Mouse (Mus musculus): ENCODE data around the gene Dydc1. TPM values are rescaled to one million over a fixed set of nuclear protein-coding genes. Genes with fewer than 3 reads are reported as not detected.
A peak's percentile ranks its signal among the peaks of the same experiment; 100 is the strongest.
"Not testable (repeated sequence)": the region's sequence is repeated elsewhere in the genome, so short reads cannot be mapped to it uniquely, and the experiment has no call there.

The Dydc1 gene
- total RNA-seq (2014; fragmentation: Nextera tagmentation) (not detected in 2 replicates), total RNA-seq (2017) (not detected in 2 replicates)

GRCm38 (mm10) chr14:41072229-41072943 lies at the start of gene Dydc1:
Gene Dydc1 (plus strand): TSS chr14:41072911.
- ATAC-seq (replicated peaks; ENCODE audit: low FRiP score, low TSS enrichment, poor library complexity, severe bottlenecking) = peak; percentile 55; the same call in 1 of the 2 replicates

GRCm38 (mm10) chr14:41025087-41025486 lies 47.6 kb upstream of the Dydc1 start:
- ATAC-seq (replicated peaks; ENCODE audit: low FRiP score, low TSS enrichment, poor library complexity, severe bottlenecking) = no peak

- peak; percentile 81 for ATAC-seq (replicated peaks; ENCODE audit: low FRiP score, low TSS enrichment, poor library complexity, severe bottlenecking)
These were observed 47.0 kb upstream of the Dydc1 start for GRCm38 (mm10) chr14:41025594-41026284.

GRCm38 (mm10) chr14:41029303-41029702 lies 43.4 kb upstream of the Dydc1 start:
- no peak for ATAC-seq (replicated peaks; ENCODE audit: low FRiP score, low TSS enrichment, poor library complexity, severe bottlenecking)

GRCm38 (mm10) chr14:41030989-41031513 lies 41.7 kb upstream of the Dydc1 start:
- ATAC-seq (replicated peaks; ENCODE audit: low FRiP score, low TSS enrichment, poor library complexity, severe bottlenecking) = no peak

GRCm38 (mm10) chr14:41033135-41034110 lies 39.3 kb upstream of the Dydc1 start:
- ATAC-seq (replicated peaks; ENCODE audit: low FRiP score, low TSS enrichment, poor library complexity, severe bottlenecking) = peak; percentile 91

GRCm38 (mm10) chr14:41035146-41035798 lies 37.4 kb upstream of the Dydc1 start:
- ATAC-seq (replicated peaks; ENCODE audit: low FRiP score, low TSS enrichment, poor library complexity, severe bottlenecking) = peak; percentile 85

GRCm38 (mm10) chr14:41047402-41047801 lies 25.3 kb upstream of the Dydc1 start:
- ATAC-seq (replicated peaks; ENCODE audit: low FRiP score, low TSS enrichment, poor library complexity, severe bottlenecking) = no peak

- ATAC-seq (replicated peaks; ENCODE audit: low FRiP score, low TSS enrichment, poor library complexity, severe bottlenecking) = no peak
These were observed 22.2 kb upstream of the Dydc1 start for GRCm38 (mm10) chr14:41050471-41050870.

GRCm38 (mm10) chr14:41052481-41052880 lies 20.2 kb upstream of the Dydc1 start:
- peak; percentile 74 for ATAC-seq (replicated peaks; ENCODE audit: low FRiP score, low TSS enrichment, poor library complexity, severe bottlenecking)

GRCm38 (mm10) chr14:41053190-41053589 lies 19.5 kb upstream of the Dydc1 start:
- not testable (repeated sequence) for ATAC-seq (replicated peaks; ENCODE audit: low FRiP score, low TSS enrichment, poor library complexity, severe bottlenecking)

GRCm38 (mm10) chr14:41065168-41065567 lies 7.5 kb upstream of the Dydc1 start:
- ATAC-seq (replicated peaks; ENCODE audit: low FRiP score, low TSS enrichment, poor library complexity, severe bottlenecking) = peak; percentile 99

GRCm38 (mm10) chr14:41066416-41066815 lies 6.3 kb upstream of the Dydc1 start:
- no peak for ATAC-seq (replicated peaks; ENCODE audit: low FRiP score, low TSS enrichment, poor library complexity, severe bottlenecking)

GRCm38 (mm10) chr14:41069108-41069507 lies 3.6 kb upstream of the Dydc1 start, which contains the start of gene Dydc2:
Gene Dydc2 (minus strand): TSS chr14:41069208.
- no peak for ATAC-seq (replicated peaks; ENCODE audit: low FRiP score, low TSS enrichment, poor library complexity, severe bottlenecking)

GRCm38 (mm10) chr14:41070343-41070742 lies 2.4 kb upstream of the Dydc1 start:
- ATAC-seq (replicated peaks; ENCODE audit: low FRiP score, low TSS enrichment, poor library complexity, severe bottlenecking) = no peak

- ATAC-seq (replicated peaks; ENCODE audit: low FRiP score, low TSS enrichment, poor library complexity, severe bottlenecking) = 0 out of 2 replicates have a peak, but pooled peaks have one; percentile 14
These were observed 199 bp downstream of the Dydc1 start for GRCm38 (mm10) chr14:41072944-41073275.

- ATAC-seq (replicated peaks; ENCODE audit: low FRiP score, low TSS enrichment, poor library complexity, severe bottlenecking) = no peak
These were observed 9.7 kb downstream of the Dydc1 start for GRCm38 (mm10) chr14:41082408-41082807.

- peak; percentile 66 for ATAC-seq (replicated peaks; ENCODE audit: low FRiP score, low TSS enrichment, poor library complexity, severe bottlenecking)
These were observed 14.8 kb downstream of the Dydc1 start for GRCm38 (mm10) chr14:41087509-41087908.

- ATAC-seq (replicated peaks; ENCODE audit: low FRiP score, low TSS enrichment, poor library complexity, severe bottlenecking) = peak; percentile 70
These were observed 18.1 kb downstream of the Dydc1 start for GRCm38 (mm10) chr14:41090777-41091176.

Data from megakaryocyte-erythroid progenitor cell, adult 5-6 weeks (primary cell).